Mouse (Mus musculus) kidney, embryonic 14.5 days (tissue): ENCODE results near the gene Gpc6. TPM values are rescaled to one million over a fixed set of nuclear protein-coding genes. Genes with fewer than 3 reads are reported as not detected.

Experiments used
- ATAC-seq: fragments of 200-750 bp; cut with Nextera tagmentation; 2 replicates; pipeline ENCODE4 v1.8.0; 2017; ENCODE audit warnings: moderate number of reproducible peaks, mild to moderate bottlenecking, moderate TSS enrichment, moderate library complexity; ENCODE audit not compliant: low FRiP score, low TSS enrichment
- H3K27ac ChIP-seq: fragments of 300-500 bp; sonication (generic); 2 replicates; pipeline ENCODE4 v1.5.1; 2014; ENCODE audit warnings: low read depth, mild to moderate bottlenecking, low read length, moderate library complexity, mixed read lengths
- H3K27me3 ChIP-seq: fragments of 300-500 bp; sonication (generic); 2 replicates; pipeline ENCODE4 v1.6.1; 2014; ENCODE audit warnings: mild to moderate bottlenecking, low read length; ENCODE audit not compliant: control insufficient read depth, insufficient read depth
- H3K36me3 ChIP-seq: fragments of 300-500 bp; sonication (generic); 2 replicates; pipeline ENCODE4 v1.6.1; 2014; ENCODE audit warnings: low read length, mixed read lengths; ENCODE audit not compliant: control insufficient read depth, insufficient read depth
- H3K4me1 ChIP-seq: fragments of 300-500 bp; sonication (generic); 2 replicates; pipeline ENCODE4 v1.6.1; 2014; ENCODE audit warnings: low read length, mixed read lengths; ENCODE audit not compliant: control insufficient read depth, insufficient read depth
- H3K4me2 ChIP-seq: fragments of 300-500 bp; sonication (generic); replicated peaks from 2 replicates; pipeline ENCODE4 v1.6.1; 2014; ENCODE audit warnings: low read depth, mild to moderate bottlenecking, low read length
- H3K4me3 ChIP-seq: fragments of 300-500 bp; sonication (generic); 2 replicates; pipeline ENCODE4 v1.5.1; 2014; ENCODE audit warnings: mild to moderate bottlenecking, low read length
- H3K9ac ChIP-seq: fragments of 300-500 bp; sonication (generic); 2 replicates; pipeline ENCODE4 v1.6.1; 2014; ENCODE audit warnings: low read depth, mild to moderate bottlenecking, low read length, moderate library complexity
- H3K9me3 ChIP-seq: fragments of 300-500 bp; sonication (generic); 2 replicates; pipeline ENCODE4 v1.6.1; 2016; ENCODE audit warnings: low read length; ENCODE audit not compliant: control insufficient read depth
- WGBS: fragments of 180-500 bp; shearing (Covaris S2); extraction: QIAGEN DNeasy Blood & Tissue Kit; methylation state at CpG from one replicate; pipeline ENCODE4 v1.1.7; 2014; 5-methylcytosine and 5-hydroxymethylcytosine counted together
- polyA plus RNA-seq: library from polyadenylated mRNA; unstranded; fragments of >200 nt; fragmentation: Nextera tagmentation; extraction: Ambion mirVana; gene quantifications from 2 replicates; pipeline ENCODE4 v1.2.1, GENCODE M21; 2014

Gene Gpc6
- polyA plus RNA-seq, 1 experiment from 2014 or later = 71.8 TPM

GRCm38 (mm10) chr14:117891426-117891825 is 966.3 kb downstream of the Gpc6 start:
- H3K27me3 ChIP-seq = no peaks in the 10 kb centered on the region
- H3K36me3 ChIP-seq = no peaks in the 10 kb centered on the region
- no peaks in the 10 kb centered on the region for H3K9me3 ChIP-seq
- no peak overlapping the region for H3K4me3 ChIP-seq
- H3K27ac ChIP-seq = no peak overlapping the region
- H3K4me1 ChIP-seq = no peaks in the 10 kb centered on the region
- H3K4me2 ChIP-seq = no peak overlapping the region
- WGBS = 36% methylated on average over 7 of the region's 7 CpGs
- H3K9ac ChIP-seq = no peak overlapping the region
- ATAC-seq = no peak

GRCm38 (mm10) chr14:117892026-117892425 is 966.9 kb downstream of the Gpc6 start:
- ATAC-seq = no peak
- Histone ChIP-seq H3K4me2 (no peak overlapping the region), H3K9me3 (no peaks in the 10 kb centered on the region), H3K4me1 (no peaks in the 10 kb centered on the region), H3K9ac (no peak overlapping the region), H3K27me3 (no peaks in the 10 kb centered on the region), H3K36me3 (no peaks in the 10 kb centered on the region), H3K4me3 (no peak overlapping the region), H3K27ac (no peak overlapping the region)
- 66% methylated on average over 4 of the region's 4 CpGs for WGBS

- 82% methylated on average over 10 of the region's 10 CpGs for WGBS
Observed at GRCm38 (mm10) chr14:117894869-117895538, 969.9 kb downstream of the Gpc6 start.

GRCm38 (mm10) chr14:117895539-117895912 is 970.4 kb downstream of the Gpc6 start:
- H3K27ac ChIP-seq = no peak overlapping the region
- no peaks in the 10 kb centered on the region for H3K9me3 ChIP-seq
- WGBS = 85% methylated on average over 16 of the region's 16 CpGs
- ATAC-seq = no peak
- no peak overlapping the region for H3K4me3 ChIP-seq
- no peaks in the 10 kb centered on the region for H3K4me1 ChIP-seq
- H3K36me3 ChIP-seq = no peaks in the 10 kb centered on the region
- no peak overlapping the region for H3K9ac ChIP-seq
- H3K4me2 ChIP-seq = no peak overlapping the region
- H3K27me3 ChIP-seq = no peaks in the 10 kb centered on the region

More at GRCm38 (mm10) chr14:117894869-117895538, 969.9 kb downstream of the Gpc6 start:
- no peak for ATAC-seq
- Histone ChIP-seq H3K36me3 (no peaks in the 10 kb centered on the region), H3K27me3 (no peaks in the 10 kb centered on the region), H3K27ac (no peak overlapping the region), H3K4me3 (no peak overlapping the region), H3K9ac (no peak overlapping the region), H3K9me3 (no peaks in the 10 kb centered on the region), H3K4me2 (no peak overlapping the region), H3K4me1 (no peaks in the 10 kb centered on the region)

- no peak for ATAC-seq
- WGBS = 87% methylated on average over 9 of the region's 9 CpGs
- Histone ChIP-seq H3K9me3 (no peaks in the 10 kb centered on the region), H3K4me2 (no peak overlapping the region), H3K27me3 (no peaks in the 10 kb centered on the region), H3K4me3 (no peak overlapping the region), H3K4me1 (peaks cover 33% of the 10 kb centered on the region), H3K36me3 (no peaks in the 10 kb centered on the region), H3K9ac (no peak overlapping the region), H3K27ac (no peak overlapping the region)
Observed at GRCm38 (mm10) chr14:117904300-117904699, 979.2 kb downstream of the Gpc6 start.

- Histone ChIP-seq H3K4me3 (no peak overlapping the region), H3K9me3 (no peaks in the 10 kb centered on the region), H3K4me2 (no peak overlapping the region), H3K4me1 (peaks cover 34% of the 10 kb centered on the region), H3K27ac (0 out of 2 replicates have a peak overlapping the region, but pooled peaks have one; percentile 9), H3K27me3 (no peaks in the 10 kb centered on the region), H3K9ac (no peak overlapping the region), H3K36me3 (no peaks in the 10 kb centered on the region)
- 26% methylated on average over 10 of the region's 10 CpGs for WGBS
- ATAC-seq = no peak
Observed at GRCm38 (mm10) chr14:117905701-117906100, 980.6 kb downstream of the Gpc6 start.

GRCm38 (mm10) chr14:117906361-117906760 is 981.2 kb downstream of the Gpc6 start:
- Histone ChIP-seq H3K9me3 (no peaks in the 10 kb centered on the region), H3K9ac (no peak overlapping the region), H3K4me1 (peaks cover 34% of the 10 kb centered on the region), H3K36me3 (no peaks in the 10 kb centered on the region), H3K27me3 (no peaks in the 10 kb centered on the region), H3K4me3 (no peak overlapping the region), H3K4me2 (no peak overlapping the region), H3K27ac (no peak overlapping the region)
- WGBS = 59% methylated on average over 5 of the region's 5 CpGs
- ATAC-seq = no peak

GRCm38 (mm10) chr14:117908231-117908920 is 983.3 kb downstream of the Gpc6 start:
- Histone ChIP-seq H3K9ac (no peak overlapping the region), H3K4me1 (peaks cover 34% of the 10 kb centered on the region), H3K4me2 (no peak overlapping the region), H3K36me3 (no peaks in the 10 kb centered on the region), H3K27me3 (no peaks in the 10 kb centered on the region), H3K4me3 (no peak overlapping the region), H3K9me3 (no peaks in the 10 kb centered on the region), H3K27ac (peak overlapping the region; percentile 77)
- WGBS = 22% methylated on average over 8 of the region's 8 CpGs
- peak; percentile 88 for ATAC-seq

- no peak overlapping the region for H3K4me2 ChIP-seq
- peak overlapping the region; percentile 9; the same call in 1 of the 2 replicates for H3K27ac ChIP-seq
- no peaks in the 10 kb centered on the region for H3K9me3 ChIP-seq
- no peak overlapping the region for H3K9ac ChIP-seq
- H3K27me3 ChIP-seq = no peaks in the 10 kb centered on the region
- H3K4me1 ChIP-seq = peaks cover 34% of the 10 kb centered on the region
- no peak overlapping the region for H3K4me3 ChIP-seq
- no peaks in the 10 kb centered on the region for H3K36me3 ChIP-seq
- 48% methylated on average over 4 of the region's 4 CpGs for WGBS
- peak; percentile 16; the same call in 1 of the 2 replicates for ATAC-seq
Observed at GRCm38 (mm10) chr14:117909046-117909445, 983.9 kb downstream of the Gpc6 start.
